Mouse (Mus musculus): ENCODE measurements at regions not wholly inside any gene's neighbourhood (a gene's known extent, or its start where the extent isn't known, plus 50 kb on each side); places are given as distances from the start of the nearest gene placed in this dataset.

DNA sequence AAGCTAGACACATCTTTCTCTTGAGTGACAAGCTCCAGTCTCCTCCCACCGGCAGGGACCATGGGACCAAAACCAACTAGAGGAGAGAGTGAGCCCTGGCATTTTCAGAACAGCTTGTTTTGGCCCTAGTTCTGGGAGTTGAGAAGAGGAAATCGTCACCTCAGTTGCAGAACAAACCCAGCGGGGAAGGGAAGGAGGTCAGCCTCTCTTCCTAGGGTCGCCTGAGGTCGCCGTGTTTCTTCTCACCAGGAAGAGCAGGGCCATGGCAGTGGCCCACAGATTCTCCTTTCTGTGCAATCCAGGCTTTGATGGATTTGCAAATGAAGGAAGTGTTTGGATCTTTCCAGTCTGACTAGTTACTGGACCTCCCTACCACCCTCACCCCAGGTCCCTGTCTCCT is 49.8 kb upstream of the Kcnj15 start:
- TF ChIP-seq TCF12 (IDR thresholded peaks at IDR 0.05; ENCODE audit: insufficient read depth, poor library complexity, severe bottlenecking) (no peak), CEBPB (IDR thresholded peaks at IDR 0.05; ENCODE audit: insufficient read depth, poor library complexity, severe bottlenecking) (no peak)
